Mouse (Mus musculus): Measurements from ENCODE around the gene Vti1b. TPM values are rescaled to one million over a fixed set of nuclear protein-coding genes. Genes with fewer than 3 reads are reported as not detected.
A peak's percentile ranks its signal among the peaks of the same experiment; 100 is the strongest.
"Not testable (repeated sequence)": the region's sequence is repeated elsewhere in the genome, so short reads cannot be mapped to it uniquely, and the experiment has no call there.

The Vti1b gene
- polyA plus RNA-seq, 1 experiment from 2014 or later: 85.4 TPM

- H3K9ac ChIP-seq (ENCODE audit: low read length): peak overlapping the region; percentile 61
- no peaks in the 10 kb centered on the region for H3K27me3 ChIP-seq (replicated peaks; ENCODE audit: control insufficient read depth, insufficient read depth, low read length)
- H3K27ac ChIP-seq (ENCODE audit: low read depth): no peak overlapping the region
- peaks cover 19% of the 10 kb centered on the region for H3K36me3 ChIP-seq (ENCODE audit: control insufficient read depth, insufficient read depth, low read length)
- no peaks in the 10 kb centered on the region for H3K9me3 ChIP-seq (ENCODE audit: control insufficient read depth, low read length)
- ATAC-seq (replicated peaks; ENCODE audit: low FRiP score, low TSS enrichment, low read depth) (peak; percentile 89), DNase-seq (ENCODE audit: low spot score) (peak; percentile 90)
- 6% methylated on average over 14 of the region's 14 CpGs for WGBS
- no peaks in the 10 kb centered on the region; the same call in none of the 2 replicates for H3K4me1 ChIP-seq (replicated peaks; ENCODE audit: control insufficient read depth, insufficient read depth, low read length)
- peak overlapping the region; percentile 91 for H3K4me2 ChIP-seq (ENCODE audit: low read length)
- H3K4me3 ChIP-seq (ENCODE audit: low read depth, low read length): peak overlapping the region; percentile 81
Measured at GRCm38 (mm10) chr12:79191701-79192100, 19.2 kb upstream of the Vti1b start.

- no peaks in the 10 kb centered on the region for H3K27me3 ChIP-seq (replicated peaks; ENCODE audit: control insufficient read depth, insufficient read depth, low read length)
- peak; percentile 81 for DNase-seq (ENCODE audit: low spot score)
- no peaks in the 10 kb centered on the region for H3K9me3 ChIP-seq (ENCODE audit: control insufficient read depth, low read length)
- peak overlapping the region; percentile 49; the same call in 1 of the 2 replicates for H3K27ac ChIP-seq (ENCODE audit: low read depth)
- peak overlapping the region; percentile 61 for H3K9ac ChIP-seq (ENCODE audit: low read length)
- H3K4me2 ChIP-seq (ENCODE audit: low read length): peak overlapping the region; percentile 91
- WGBS: 0% methylated on average over 18 of the region's 18 CpGs
- H3K36me3 ChIP-seq (ENCODE audit: control insufficient read depth, insufficient read depth, low read length): peaks cover 25% of the 10 kb centered on the region
- peak overlapping the region; percentile 81 for H3K4me3 ChIP-seq (ENCODE audit: low read depth, low read length)
- no peaks in the 10 kb centered on the region; the same call in none of the 2 replicates for H3K4me1 ChIP-seq (replicated peaks; ENCODE audit: control insufficient read depth, insufficient read depth, low read length)
- peak; percentile 85 for ATAC-seq (replicated peaks; ENCODE audit: low FRiP score, low TSS enrichment, low read depth)
Measured at GRCm38 (mm10) chr12:79190931-79191673, 18.6 kb upstream of the Vti1b start.

- H3K4me3 ChIP-seq (ENCODE audit: low read depth, low read length); DNase-seq (ENCODE audit: low spot score); H3K9ac ChIP-seq (ENCODE audit: low read length); H3K27me3 ChIP-seq (replicated peaks; ENCODE audit: control insufficient read depth, insufficient read depth, low read length); H3K4me1 ChIP-seq (replicated peaks; ENCODE audit: control insufficient read depth, insufficient read depth, low read length); ATAC-seq (replicated peaks; ENCODE audit: low FRiP score, low TSS enrichment, low read depth); H3K4me2 ChIP-seq (ENCODE audit: low read length); H3K27ac ChIP-seq (ENCODE audit: low read depth); H3K9me3 ChIP-seq (ENCODE audit: control insufficient read depth, low read length): not testable (repeated sequence)
- H3K36me3 ChIP-seq (ENCODE audit: control insufficient read depth, insufficient read depth, low read length): peaks cover 79% of the 10 kb centered on the region
- 83% methylated on average over 5 of the region's 6 CpGs for WGBS
Measured at GRCm38 (mm10) chr12:79185160-79185559, 12.7 kb upstream of the Vti1b start.

- Histone ChIP-seq H3K4me1 (replicated peaks; ENCODE audit: control insufficient read depth, insufficient read depth, low read length) (peaks cover 6% of the 10 kb centered on the region), H3K4me2 (ENCODE audit: low read length) (no peak overlapping the region), H3K4me3 (ENCODE audit: low read depth, low read length) (no peak overlapping the region), H3K36me3 (ENCODE audit: control insufficient read depth, insufficient read depth, low read length) (peaks cover 50% of the 10 kb centered on the region), H3K27me3 (replicated peaks; ENCODE audit: control insufficient read depth, insufficient read depth, low read length) (no peaks in the 10 kb centered on the region), H3K9me3 (ENCODE audit: control insufficient read depth, low read length) (no peaks in the 10 kb centered on the region), H3K27ac (ENCODE audit: low read depth) (no peak overlapping the region), H3K9ac (ENCODE audit: low read length) (no peak overlapping the region)
- 96% methylated on average over 5 of the region's 5 CpGs for WGBS
- DNase-seq (ENCODE audit: low spot score) (no peak), ATAC-seq (replicated peaks; ENCODE audit: low FRiP score, low TSS enrichment, low read depth) (no peak)
Measured at GRCm38 (mm10) chr12:79175998-79176397, 3.5 kb upstream of the Vti1b start.

- peaks cover 40% of the 10 kb centered on the region for H3K36me3 ChIP-seq (ENCODE audit: control insufficient read depth, insufficient read depth, low read length)
- no peaks in the 10 kb centered on the region for H3K9me3 ChIP-seq (ENCODE audit: control insufficient read depth, low read length)
- H3K9ac ChIP-seq (ENCODE audit: low read length): no peak overlapping the region
- ATAC-seq (replicated peaks; ENCODE audit: low FRiP score, low TSS enrichment, low read depth): no peak
- H3K27ac ChIP-seq (ENCODE audit: low read depth): no peak overlapping the region
- 81% methylated on average over 5 of the region's 5 CpGs for WGBS
- H3K4me3 ChIP-seq (ENCODE audit: low read depth, low read length): no peak overlapping the region
- H3K27me3 ChIP-seq (replicated peaks; ENCODE audit: control insufficient read depth, insufficient read depth, low read length): no peaks in the 10 kb centered on the region
- peaks cover 6% of the 10 kb centered on the region for H3K4me1 ChIP-seq (replicated peaks; ENCODE audit: control insufficient read depth, insufficient read depth, low read length)
- no peak overlapping the region for H3K4me2 ChIP-seq (ENCODE audit: low read length)
- DNase-seq (ENCODE audit: low spot score): no peak
Measured at GRCm38 (mm10) chr12:79173721-79174120, 1.3 kb upstream of the Vti1b start.

DNA sequence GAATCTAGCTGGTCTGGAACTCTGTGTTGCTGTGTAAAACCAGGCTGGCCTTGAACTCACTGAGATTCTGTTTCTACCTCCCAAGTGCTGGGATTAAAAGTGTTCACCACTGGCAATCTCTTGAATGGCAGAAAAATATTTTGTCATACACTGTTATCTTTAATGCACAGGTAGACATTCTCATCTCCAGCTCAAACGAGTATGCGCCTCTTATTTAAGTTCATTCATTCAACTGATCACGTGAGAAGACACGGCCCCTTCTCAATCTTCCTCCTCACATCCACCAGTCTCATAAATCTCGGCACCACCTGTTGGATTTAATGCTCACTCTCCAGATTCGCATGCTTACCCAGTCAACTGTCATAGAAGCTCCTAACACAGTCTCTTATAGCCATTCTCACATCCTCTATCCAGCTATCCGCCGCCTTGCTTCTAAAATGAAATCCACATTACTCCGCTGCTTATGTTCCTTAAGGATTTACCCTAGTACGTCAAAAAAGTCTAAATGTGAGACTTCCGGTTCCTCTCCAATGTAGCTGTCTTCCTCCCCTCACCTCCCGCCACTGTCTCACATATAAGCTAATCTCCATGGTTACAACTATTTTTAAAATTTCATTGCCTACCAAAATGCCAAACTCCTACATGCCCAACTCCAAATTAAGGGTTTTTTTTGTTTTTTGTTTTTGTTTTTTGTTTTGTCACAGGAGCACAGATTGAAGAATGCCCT lies 1.0 kb downstream of the Vti1b start:
- Histone ChIP-seq H3K9ac (ENCODE audit: low read length) (peak overlapping the region; percentile 84), H3K27me3 (replicated peaks; ENCODE audit: control insufficient read depth, insufficient read depth, low read length) (no peaks in the 10 kb centered on the region), H3K4me1 (replicated peaks; ENCODE audit: control insufficient read depth, insufficient read depth, low read length) (peaks cover 6% of the 10 kb centered on the region), H3K9me3 (ENCODE audit: control insufficient read depth, low read length) (no peaks in the 10 kb centered on the region), H3K4me2 (ENCODE audit: low read length) (peak overlapping the region; percentile 57), H3K27ac (ENCODE audit: low read depth) (no peak overlapping the region), H3K4me3 (ENCODE audit: low read depth, low read length) (peak overlapping the region; percentile 87), H3K36me3 (ENCODE audit: control insufficient read depth, insufficient read depth, low read length) (peaks cover 22% of the 10 kb centered on the region)
- DNase-seq (ENCODE audit: low spot score) (no peak), ATAC-seq (replicated peaks; ENCODE audit: low FRiP score, low TSS enrichment, low read depth) (no peak)
- WGBS: 30% methylated on average over 12 of the region's 12 CpGs

- H3K9ac ChIP-seq (ENCODE audit: low read length): no peak overlapping the region
Measured at GRCm38 (mm10) chr12:79170421-79170820, 2.0 kb downstream of the Vti1b start.

DNA sequence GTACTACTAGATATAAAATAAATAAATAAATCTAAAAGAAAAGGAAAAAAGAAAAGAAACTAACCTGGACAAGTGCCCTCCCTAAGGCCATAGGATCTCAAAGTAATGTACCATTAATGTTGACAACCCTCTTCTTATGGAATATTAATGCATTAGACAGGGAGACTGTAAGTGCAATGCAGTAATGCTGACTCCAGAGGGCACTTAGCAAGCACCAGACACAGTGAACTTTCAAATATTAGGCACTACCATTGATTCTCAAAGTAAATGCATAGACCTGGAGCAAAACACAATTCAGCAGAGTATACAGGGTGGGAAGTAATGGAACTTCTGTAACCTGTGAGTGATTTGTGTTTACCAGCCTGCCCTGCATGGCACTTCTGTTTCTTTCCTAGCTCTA lies 3.3 kb downstream of the Vti1b start:
- peaks cover 17% of the 10 kb centered on the region for H3K36me3 ChIP-seq (ENCODE audit: control insufficient read depth, insufficient read depth, low read length)

More at GRCm38 (mm10) chr12:79170421-79170820, 2.0 kb downstream of the Vti1b start:
- Histone ChIP-seq H3K4me2 (ENCODE audit: low read length) (no peak overlapping the region), H3K36me3 (ENCODE audit: control insufficient read depth, insufficient read depth, low read length) (peaks cover 17% of the 10 kb centered on the region), H3K4me3 (ENCODE audit: low read depth, low read length) (no peak overlapping the region), H3K4me1 (replicated peaks; ENCODE audit: control insufficient read depth, insufficient read depth, low read length) (peaks cover 6% of the 10 kb centered on the region), H3K27ac (ENCODE audit: low read depth) (no peak overlapping the region), H3K27me3 (replicated peaks; ENCODE audit: control insufficient read depth, insufficient read depth, low read length) (no peaks in the 10 kb centered on the region), H3K9me3 (ENCODE audit: control insufficient read depth, low read length) (no peaks in the 10 kb centered on the region)
- DNase-seq (ENCODE audit: low spot score) (no peak), ATAC-seq (replicated peaks; ENCODE audit: low FRiP score, low TSS enrichment, low read depth) (no peak)
- 83% methylated on average over 3 of the region's 3 CpGs for WGBS

More for the DNA sequence above, 3.3 kb downstream of the Vti1b start:
- Histone ChIP-seq H3K27me3 (replicated peaks; ENCODE audit: control insufficient read depth, insufficient read depth, low read length) (no peaks in the 10 kb centered on the region), H3K4me2 (ENCODE audit: low read length) (no peak overlapping the region), H3K27ac (ENCODE audit: low read depth) (no peak overlapping the region), H3K4me3 (ENCODE audit: low read depth, low read length) (no peak overlapping the region), H3K4me1 (replicated peaks; ENCODE audit: control insufficient read depth, insufficient read depth, low read length) (peaks cover 6% of the 10 kb centered on the region), H3K9ac (ENCODE audit: low read length) (no peak overlapping the region), H3K9me3 (ENCODE audit: control insufficient read depth, low read length) (no peaks in the 10 kb centered on the region)
- DNase-seq (ENCODE audit: low spot score): no peak
- ATAC-seq (replicated peaks; ENCODE audit: low FRiP score, low TSS enrichment, low read depth): no peak

Measured in intestine, embryonic 14.5 days (tissue).